Mouse (Mus musculus) heart, adult 9 months (tissue): ENCODE data around the gene Wfikkn1.
"Not testable (repeated sequence)": the region's sequence is repeated elsewhere in the genome, so short reads cannot be mapped to it uniquely, and the experiment has no call there.

Experiments used
- DNase-seq, 2 experiments: peaks; one replicate each; pipeline ENCODE4 v3.0.0; 2022; ENCODE audit warnings: low spot score in 2 of 2

Gene Wfikkn1

DNA sequence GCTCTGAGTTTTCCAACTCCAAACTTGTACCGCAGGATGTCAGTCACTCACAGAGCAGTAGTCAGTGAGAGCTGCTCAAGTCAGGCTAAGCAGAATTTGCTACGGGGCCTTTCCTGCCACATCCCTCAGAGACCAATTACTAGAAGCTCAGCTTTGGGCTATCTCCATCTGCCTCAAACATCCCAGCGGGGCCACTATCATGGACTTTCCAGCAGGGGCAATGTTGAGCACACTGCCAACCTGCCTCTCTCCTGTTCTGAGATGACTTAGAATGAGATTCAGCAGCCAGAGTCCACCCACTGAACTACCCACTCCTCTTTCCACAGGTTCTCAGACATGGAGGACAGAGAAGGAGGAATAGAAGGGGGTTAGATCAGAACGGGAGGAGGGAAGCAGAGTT lies 5.0 kb upstream of the Wfikkn1 start:
- no peak for DNase-seq

DNA sequence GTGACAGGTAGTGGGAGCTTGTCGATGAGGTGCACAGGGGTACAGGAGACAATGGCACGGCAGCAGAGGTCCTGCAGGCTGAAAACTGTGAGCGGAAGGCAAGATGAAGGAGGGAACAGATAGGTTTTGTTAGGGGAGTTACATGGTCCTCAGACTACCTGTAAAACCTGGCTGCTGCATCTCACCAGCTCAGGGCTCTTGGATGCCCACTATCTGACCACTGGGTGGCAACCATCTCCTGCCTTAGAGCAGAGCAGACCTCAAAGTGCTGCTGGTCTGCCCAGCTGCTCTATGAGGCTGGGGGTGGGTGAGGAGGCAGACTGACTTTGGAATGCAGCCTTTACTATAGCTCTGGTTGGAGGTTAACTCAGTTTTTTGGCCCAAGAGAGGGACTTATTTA lies 3.2 kb upstream of the Wfikkn1 start:
- DNase-seq = no peak

DNA sequence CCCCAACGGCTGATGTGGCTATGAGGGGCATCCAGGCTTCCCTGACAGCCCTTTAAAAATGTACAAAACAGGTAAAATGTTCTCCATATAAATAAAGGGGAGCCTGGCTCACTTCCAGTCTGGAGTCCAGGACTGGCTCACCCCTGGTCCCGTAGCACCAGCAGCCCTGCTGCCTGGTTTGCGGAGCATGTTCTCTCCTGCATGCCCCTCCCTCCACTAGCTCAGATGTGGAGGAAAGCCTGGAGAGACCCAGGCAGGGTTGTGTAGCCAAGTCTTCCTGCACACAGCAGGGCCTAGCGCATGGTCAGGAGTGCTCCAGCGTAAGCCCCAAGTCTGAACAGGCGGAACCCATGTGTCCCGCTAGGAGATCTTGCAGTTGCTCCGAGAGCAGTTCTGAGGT lies 2.6 kb upstream of the Wfikkn1 start:
- DNase-seq = no peak

DNA sequence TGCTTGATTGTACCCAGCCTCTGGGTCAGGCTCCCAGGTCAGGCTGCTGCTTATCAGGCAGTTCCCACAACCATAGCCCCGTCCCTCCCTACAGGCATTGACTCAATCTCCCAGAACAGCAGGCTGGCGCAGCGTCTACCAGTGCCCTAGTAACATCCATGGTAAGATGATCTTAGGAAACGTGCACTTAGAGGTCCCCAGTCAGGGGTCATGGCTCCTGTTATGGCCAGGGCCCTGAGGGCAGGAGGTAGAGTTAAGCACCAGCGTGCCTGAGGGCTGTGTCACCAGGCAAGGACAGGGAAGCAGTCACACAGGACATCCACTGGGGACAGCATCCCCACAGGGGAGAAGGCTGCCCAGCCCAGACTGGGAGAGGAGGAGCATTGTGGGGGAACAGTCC lies 1.6 kb upstream of the Wfikkn1 start:
- no peak for DNase-seq

DNA sequence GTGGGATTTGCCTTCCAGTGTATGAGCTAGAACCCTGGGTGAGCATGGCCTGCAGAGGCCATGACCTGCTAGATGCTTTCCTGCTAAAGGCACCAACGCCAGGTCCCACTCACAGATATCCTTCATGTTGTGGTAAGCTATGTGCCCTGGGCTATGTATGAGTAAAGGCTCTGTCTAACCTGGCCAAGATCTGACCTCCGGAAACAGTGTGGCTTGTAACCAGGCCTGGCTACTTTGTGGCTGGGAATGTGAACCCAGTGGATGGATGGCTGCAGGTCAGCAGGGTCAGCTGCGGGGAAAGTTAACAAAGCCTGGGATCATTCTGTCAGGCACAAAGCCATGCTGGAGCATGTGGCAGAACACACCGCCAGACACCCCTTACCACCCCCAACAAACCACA lies 1.0 kb upstream of the Wfikkn1 start:
- DNase-seq = no peak

DNA sequence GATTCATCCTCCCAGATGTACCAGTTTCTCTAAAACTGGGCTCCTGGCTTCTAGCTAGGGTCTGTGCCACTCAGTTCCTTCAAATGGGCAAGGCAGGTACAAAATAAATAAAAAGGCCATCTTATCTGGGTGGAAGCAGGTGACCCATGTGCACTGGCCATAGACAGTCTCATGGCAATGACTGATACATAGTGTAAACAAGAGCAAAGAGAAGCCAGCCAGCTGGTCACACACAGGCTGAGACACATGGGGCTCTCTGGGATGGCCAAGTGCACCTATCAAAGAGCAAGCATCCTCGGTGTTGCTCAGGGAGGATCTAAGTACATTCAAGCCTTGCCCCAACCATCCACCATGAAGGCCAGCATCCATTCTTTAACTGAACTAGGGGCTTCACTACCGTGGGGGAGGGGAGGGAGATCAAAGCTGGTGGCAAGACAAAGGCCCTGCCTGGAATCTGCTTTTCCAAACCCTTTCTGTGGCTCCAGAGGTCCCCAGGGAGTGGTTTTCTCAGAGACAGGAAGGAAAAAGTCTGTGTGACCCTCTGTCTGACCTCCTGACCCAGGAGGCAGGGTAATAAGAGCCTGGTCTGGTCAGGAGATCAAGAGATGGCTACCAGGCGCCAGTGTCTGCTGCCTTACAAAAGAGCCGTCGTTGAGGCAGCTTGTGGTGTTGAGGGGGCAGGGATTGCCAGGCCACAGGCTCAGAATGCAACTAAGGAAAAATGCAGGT lies 419 bp upstream of the Wfikkn1 start:
- DNase-seq = no peak

DNA sequence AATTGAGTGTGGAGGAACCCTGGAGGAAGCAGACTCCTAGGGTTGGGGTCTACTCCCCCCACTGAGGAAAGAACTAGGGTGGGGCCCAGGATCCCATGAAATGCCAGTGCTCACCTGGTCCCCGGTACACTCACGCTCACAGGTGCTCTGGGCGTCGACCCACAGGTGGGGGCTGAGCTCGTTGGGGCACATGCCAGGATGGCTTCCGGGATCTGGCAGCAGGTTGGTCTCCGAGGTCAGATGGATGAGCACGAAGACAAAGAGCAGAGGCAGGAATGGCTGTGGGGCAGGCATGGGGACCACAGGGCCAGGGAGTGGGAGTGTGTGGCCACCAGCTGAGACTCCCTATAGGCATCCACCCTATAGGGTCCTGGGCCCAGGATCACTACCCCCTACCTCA lies 908 bp downstream of the Wfikkn1 start:
- no peak for DNase-seq

DNA sequence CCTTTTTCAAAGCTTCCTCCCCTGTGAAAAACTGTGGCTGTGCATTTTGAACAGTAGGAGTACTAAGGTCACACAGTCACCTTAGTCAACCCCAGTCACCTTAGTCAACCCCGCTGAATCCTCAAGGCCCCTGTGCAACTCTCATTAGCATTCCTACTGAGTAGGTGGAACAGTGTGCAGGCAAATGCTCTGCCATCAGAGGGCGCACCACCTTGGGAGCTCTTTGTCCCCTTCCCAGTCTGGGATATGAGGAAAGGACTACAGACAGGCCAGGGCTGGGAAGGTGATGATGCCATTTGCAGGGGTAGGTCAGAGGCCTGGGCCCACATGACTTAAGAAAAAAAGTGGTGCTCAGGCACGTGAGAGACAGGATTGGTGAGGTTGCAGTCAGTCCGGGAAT lies 1.4 kb downstream of the Wfikkn1 start:
- DNase-seq = no peak

DNA sequence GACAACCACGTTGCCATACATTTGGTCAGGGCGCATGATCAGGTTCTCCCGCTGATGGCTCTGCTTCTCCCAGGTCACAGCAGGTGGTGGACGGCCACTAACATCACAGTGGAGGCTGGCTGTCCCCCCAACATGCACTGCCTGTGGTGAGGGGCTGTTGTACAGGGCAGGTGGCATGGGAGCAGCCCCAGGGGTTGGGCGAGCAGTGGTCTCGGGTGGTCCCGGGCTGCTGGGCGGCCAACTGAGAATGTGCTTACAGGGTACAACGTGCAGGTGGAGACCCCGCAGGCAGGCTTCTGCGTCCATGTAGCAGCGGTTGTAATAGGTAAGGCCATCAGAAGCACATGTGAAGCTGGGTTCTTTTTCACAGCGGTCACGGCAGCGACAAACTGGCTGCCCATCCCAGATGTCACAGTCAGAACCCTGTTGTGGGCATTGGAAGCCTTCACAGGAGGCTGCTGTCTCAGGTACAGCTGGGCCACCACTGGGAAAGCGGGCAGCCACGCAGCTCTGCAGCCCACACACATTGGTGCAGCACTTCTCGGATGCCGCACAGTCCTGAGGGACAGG lies 2.0 kb downstream of the Wfikkn1 start:
- DNase-seq = no peak

DNA sequence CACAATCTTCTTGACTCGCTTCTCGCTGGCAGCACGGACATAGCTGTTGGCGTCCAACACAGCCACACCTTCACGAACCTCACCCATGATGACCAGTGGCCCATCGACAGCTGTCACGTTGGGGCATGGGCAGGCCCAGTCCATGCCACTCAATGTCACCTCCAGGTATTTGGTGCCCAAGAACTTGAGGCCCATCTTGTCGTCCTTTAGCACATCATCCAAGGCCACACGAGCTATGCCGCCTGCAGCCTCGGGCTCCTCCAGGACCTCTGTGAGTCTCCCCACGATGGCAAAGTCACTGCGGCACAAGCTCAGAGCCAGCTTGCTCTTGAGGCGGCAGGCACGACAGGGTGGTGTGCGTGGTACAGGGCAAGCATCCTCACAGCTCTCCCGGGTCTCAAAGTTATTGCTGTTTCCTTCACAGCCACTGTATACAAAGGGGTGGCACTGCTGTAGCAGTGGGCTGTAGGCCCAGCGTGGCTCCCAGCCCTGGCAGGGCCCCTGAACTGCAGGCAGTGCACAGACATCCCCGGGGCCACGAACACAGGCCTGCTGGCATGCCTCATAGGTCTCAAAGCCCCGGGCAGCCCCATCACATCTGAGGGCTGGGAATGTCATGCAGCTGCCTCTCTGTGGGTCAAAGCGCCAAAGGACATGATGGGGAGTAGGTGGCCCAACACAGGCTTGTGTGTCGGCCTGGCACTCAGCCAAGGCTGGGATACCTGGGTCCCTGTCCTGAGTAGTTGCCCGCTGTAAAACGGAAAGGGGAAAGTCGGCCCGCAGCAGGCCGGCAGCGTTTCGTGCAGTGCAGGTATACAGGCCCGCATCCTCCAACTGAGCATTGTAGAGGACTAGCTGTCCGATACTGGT lies 2.7 kb downstream of the Wfikkn1 start:
- DNase-seq = no peak

DNA sequence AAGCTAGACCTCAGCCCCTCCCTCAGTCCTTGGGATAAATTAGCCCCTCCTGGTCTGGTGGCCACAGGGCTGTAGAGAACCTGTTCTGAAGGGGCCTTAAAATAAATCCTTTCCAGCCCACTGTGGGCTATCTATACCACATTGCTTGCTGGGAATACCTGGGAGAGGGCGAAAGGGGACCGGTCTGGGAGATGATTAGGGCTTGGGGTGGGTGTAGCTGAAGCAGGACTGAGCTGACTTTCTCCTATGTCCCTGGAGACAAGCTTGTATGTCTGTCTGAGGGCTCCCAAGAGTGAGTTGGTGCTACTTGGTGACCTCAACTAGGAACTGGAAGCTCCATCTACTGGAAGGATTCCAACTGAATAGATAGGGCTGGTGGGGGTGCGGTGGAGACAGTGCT lies 3.6 kb downstream of the Wfikkn1 start:
- no peak for DNase-seq

DNA sequence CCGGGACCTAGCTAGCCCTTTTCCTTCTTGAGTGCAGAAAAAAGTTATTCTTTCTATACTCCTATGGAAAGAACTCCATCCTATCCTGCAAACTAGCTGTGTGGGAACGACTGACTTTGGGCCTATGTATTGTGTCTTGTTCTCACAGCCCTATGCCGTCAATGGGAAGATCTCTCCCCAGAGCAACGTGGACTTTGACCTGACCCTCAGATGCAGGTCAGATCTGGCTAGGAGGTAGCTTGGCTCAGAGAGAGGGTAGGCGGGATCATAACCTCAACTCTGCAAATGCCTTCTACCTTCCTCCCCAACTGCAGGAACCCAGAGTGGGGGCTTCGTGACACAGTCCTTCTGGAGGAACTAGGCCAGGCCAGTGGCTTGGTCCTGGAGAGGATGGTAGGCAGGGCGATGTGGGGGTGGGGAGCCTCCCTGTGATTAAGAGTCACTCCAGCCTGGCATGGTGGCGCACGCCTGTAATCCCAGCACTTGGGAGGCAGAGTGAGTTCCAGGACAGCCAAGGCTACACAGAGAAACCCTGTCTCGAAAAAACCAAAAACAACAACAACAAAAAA lies 4.2 kb downstream of the Wfikkn1 start:
- no peak for DNase-seq

DNA sequence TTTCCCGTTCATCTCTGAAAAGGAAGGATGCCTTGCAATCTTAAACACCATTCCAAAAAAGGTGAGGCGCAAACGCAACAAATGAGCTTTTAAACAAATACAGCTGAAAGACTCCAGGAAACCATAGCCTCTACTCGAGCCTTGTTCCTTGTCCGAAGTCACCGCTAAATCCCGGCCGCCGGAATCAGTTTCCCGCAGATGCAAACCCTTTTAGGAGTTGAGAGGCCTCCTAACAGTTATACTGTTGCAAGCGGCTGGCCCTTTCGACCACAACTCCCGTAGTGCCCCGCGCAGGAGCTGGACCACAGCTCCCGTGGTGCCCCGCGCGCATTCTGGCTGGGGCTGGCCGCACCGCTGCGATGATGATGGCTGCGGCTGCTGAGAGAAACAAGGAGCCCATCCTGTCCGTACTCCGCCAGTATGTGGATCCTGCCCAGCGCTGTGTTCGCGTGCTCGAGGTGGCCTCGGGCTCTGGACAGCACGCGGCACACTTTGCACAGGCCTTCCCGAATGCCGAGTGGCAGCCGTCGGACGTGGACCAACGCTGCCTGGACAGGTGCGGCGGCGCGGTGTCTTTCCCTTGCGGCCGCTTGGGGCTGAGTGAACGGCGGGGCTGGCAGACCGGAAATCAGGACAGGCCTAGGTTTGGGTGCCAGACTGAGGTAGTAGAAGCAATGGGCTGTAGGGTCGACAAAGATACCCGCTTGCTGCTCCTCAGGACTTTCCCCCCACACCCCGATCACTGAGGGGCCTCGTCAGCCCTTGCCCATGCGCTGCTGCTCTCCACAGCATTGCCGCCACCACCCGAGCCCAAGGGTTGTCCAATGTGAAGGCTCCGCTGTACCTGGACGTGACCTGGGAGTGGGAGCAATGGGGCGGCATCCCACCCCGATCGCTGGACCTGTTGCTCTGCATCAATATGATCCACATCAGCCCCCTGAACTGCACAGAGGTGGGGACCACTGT lies 5.2 kb downstream of the Wfikkn1 start:
- peak; percentile 87 to 89 for DNase-seq

DNA sequence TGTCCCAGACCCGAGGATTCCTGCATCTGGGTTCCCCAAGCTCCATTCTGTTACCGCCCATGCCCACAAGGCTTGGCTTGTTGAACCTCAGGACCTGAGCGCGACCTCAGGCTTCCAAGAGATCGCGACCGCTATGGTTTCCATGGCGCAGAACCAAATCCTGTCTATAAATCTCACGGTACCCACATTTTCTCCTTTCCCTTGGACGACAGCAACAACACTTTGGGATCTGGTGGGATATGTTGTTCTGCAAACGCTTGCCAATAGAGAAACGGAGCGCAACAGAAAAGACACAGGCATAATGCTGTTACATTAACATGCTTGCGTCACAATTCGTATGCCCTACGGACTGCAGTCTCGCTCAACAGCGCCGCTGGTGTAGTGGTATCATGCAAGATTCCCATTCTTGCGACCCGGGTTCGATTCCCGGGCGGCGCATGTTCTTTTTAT lies 5.9 kb downstream of the Wfikkn1 start, which contains the start of gene Mettl26:
Gene Mettl26 (plus strand): TSS at position 354 of the 450 bp plus-strand sequence.
- peak; percentile 80 to 95 for DNase-seq

DNA sequence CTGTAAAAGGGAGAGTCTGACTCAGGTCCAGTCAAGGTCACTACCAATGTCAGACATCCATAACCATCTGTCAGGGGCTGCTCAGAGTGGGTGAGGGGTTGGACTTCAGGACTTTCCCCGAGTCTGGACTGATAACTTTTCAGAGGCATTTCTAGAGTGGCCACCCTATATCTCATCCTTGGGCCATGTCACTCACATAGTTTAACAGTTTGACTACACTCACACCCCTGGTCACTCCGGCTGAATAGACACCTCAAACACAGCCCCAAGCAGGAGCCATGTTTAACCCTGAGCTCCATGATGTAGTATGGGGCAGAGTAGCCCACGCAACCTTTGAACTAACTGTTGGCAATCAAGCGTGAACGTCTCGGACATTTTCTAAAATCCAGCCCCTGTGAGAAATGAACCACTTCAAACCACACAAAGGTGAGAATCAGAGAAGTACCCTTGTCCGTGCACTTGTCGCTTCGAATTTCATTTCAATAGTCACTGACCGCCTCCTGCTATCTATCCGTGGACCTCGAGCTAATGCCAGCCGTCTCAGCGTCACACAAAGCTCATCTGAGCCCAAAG lies 6.4 kb downstream of the Wfikkn1 start:
- no peak for DNase-seq

DNA sequence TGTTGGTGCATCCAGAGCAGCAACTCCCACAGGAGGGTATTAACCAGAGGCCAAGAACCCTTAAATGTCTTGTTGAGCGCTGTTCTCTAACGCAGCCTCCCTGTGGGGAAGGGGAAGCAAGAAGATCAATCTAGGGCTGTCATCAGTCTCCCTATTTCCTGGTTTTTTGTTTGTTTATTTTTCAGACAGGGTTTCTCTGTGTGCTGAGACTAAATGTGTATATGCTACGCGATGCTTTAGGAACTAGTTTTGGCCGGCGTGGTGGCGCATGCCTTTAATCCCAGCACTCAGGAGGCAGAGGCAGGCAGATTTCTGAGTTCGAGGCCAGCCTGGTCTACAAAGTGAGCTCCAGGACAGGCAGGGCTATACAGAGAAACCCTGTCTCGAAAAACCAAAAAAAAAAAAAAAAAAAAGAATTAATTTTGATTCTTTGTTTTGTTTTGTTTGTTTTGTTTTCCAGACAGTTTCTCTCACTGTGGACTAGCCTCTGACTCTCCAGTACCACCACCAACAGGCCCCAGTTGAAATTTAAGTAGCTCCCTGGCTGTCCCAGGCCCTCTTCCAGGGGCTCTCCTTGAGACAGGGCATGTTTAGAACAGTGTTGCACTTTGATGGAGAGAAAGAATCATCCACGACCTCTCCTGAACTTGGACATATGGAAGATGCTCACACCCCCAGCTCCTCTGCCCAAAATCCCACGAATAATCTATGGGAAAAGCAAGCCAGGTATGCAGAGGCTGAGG lies 7.1 kb downstream of the Wfikkn1 start:
- DNase-seq = no peak

DNA sequence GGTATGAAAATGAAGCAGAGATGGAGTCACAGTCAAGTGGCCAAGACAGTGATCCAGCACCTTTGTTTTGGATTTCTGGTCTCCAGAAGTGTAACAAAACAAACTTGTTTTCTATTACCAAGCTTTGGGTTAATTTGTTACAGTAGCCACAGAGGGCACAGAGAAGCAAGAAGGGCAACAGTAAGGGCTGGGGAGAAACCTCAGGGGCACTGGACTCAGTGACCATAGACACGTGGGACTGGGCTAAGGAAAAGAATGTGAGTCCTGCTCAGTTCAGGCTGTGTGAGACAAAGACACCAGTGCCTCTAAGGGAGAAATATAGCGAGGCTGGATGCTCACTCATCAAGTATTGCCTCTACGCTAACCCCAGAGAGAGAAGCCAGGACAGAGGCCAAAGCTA lies 8.0 kb downstream of the Wfikkn1 start:
- no peak for DNase-seq

DNA sequence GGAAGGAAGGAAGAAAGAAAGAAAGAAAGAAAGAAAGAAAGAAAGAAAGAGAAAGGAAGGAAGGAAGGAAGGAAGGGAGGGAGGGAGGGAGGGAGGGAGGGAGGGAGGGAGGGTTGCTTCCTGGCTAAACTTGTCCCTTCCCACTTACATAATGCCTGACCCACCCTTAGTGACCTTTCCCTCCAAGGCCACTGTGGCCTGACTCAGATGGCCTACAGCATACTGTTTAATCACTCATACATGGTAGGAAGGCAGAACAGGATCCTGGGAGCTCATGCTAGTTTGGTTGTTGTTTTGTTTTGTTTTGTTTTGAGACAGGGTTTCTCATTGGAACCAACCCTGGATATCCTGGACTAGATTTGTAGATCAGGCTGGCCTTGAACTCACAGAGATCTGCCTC lies 9.1 kb downstream of the Wfikkn1 start:
- DNase-seq = not testable (repeated sequence)

DNA sequence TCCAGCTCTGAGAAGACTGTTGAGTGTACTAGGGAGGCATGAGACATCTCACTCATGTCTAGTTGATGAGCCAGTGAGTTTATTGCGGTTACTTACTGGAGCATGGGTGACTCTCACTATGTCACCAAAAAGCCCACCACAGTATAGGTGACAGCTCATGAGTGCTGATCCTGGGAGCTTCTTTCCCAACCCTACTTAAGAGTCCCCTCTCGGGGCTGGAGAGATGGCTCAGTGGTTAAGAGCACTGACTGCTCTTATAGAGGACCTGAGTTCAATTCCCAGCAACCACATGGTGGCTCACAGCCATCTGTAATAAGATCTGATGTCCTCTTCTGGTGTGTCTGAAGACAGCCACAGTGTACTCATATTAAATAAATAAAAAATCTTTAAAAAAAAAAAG lies 10.7 kb downstream of the Wfikkn1 start:
- no peak for DNase-seq

DNA sequence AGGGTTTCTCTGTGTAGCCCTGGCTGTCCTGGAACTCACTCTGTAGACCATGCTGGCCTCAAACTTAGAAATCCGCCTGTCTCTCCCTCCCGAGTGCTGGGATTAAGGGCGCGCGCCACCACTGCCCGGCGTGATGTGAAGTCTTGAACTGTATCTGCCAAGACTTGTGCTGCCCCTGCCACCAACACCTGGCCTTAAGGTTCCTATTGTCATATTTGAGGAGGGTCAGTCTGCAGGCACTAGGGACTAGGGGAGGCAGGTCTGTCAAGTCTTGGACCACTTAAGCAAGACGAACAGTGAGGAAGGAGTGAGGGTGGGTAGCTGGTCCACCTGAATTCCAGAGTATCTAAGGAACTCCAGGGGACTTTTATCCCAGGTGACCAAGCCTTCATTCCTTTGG lies 11.2 kb downstream of the Wfikkn1 start:
- DNase-seq = no peak
